Mouse (Mus musculus) small intestine, adult 2 months (tissue): ENCODE results near the gene Tpbgl.

Experiments
- CTCF ChIP-seq: fragments of 200-500 bp; IDR thresholded peaks from 2 replicates; pipeline ENCODE4 v1.5.1; 2012; ENCODE audit warnings: low read depth, mild to moderate bottlenecking, control low read depth, inconsistent platforms, low read length, moderate library complexity, mixed read lengths; ENCODE audit not compliant: insufficient replicate concordance, insufficient read length; ENCODE audit errors: extremely low read depth
- POLR2A ChIP-seq: fragments of 200-500 bp; IDR thresholded peaks from 2 replicates; pipeline ENCODE4 v1.6.1; 2012; ENCODE audit warnings: low read depth, mild to moderate bottlenecking, control low read depth, inconsistent platforms, low read length, moderate library complexity

DNA sequence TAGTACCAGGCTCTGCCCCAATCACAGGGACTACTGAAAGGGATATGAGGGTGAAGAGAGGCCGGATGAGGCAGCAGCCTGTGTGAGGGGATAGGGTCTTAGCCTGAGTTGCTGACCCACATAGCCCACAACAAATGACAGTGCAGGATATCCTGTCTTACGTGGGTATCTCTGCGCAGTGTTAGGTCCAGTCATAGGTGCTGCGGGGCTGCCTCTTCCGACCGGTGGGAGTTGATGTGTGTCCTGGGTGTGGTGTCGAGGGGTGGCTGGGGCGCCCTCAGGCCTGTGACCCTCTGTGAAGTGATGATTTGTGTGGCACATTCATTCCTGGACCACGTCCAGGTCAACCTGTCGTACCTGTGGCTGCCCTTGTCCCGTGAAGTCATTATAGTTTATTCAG lies 20.6 kb downstream of the Tpbgl start:
- TF ChIP-seq CTCF (no peak), POLR2A (no peak)
